Mouse (Mus musculus): ENCODE measurements around the gene Plekhg5. TPM values are rescaled to one million over a fixed set of nuclear protein-coding genes. Genes with fewer than 3 reads are reported as not detected.

Gene Plekhg5
- polyA plus RNA-seq, 1 experiment from 2014 or later = 20.9 TPM

DNA sequence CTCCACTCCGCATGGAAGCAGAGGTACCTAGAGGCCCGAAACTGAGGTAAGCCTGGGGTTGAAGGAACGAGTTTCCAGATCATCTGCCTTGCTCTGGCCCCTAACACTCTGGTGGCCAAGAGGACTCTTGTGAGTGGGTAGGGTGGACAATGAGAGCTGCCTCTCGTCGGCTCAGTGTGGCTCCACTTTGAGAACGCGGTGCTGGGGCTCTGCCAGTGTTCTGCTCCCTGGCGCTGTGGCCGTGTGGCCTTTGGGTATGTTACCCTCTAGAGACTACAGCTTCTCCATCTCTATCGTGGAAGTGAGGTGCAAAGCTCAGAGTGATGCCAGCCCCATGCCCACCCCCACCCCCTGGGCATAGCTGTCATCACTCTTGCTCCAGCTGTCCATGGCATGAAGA lies 357 bp downstream of the Plekhg5 start:
- no peaks in the 10 kb centered on the region for H3K27me3 ChIP-seq
- peaks cover 34% of the 10 kb centered on the region for H3K4me1 ChIP-seq
- no peak overlapping the region for H3K4me2 ChIP-seq
- no peak overlapping the region for H3K4me3 ChIP-seq (replicated peaks)
- H3K9ac ChIP-seq = no peak overlapping the region
- no peak; the same call in 1 of the 2 replicates for ATAC-seq (replicated peaks; ENCODE audit: low FRiP score)
- 71% methylated on average over 10 of the region's 10 CpGs for WGBS
- no peaks in the 10 kb centered on the region for H3K9me3 ChIP-seq (replicated peaks)
- no peak overlapping the region for H3K27ac ChIP-seq
- H3K36me3 ChIP-seq = no peaks in the 10 kb centered on the region

DNA sequence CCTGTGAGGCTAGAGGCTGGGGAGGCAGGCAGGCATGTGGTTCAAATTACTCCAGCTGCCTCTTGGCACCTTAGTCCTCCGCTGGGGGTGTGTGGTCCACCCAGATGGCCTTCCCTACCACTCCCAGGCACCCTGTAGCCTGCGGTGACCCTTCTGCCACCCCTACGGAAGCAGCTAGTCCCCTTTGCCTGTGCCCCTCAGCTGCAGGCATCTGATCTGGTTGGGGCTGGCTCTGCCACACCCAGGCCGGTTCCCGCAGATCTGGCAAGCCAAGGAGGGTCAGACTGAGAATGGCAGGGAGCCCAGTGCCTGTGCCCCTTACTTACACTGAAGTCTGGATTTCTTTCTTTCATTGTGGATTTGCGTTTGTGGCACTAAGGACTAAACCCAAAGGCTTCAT lies 1.4 kb downstream of the Plekhg5 start:
- H3K9ac ChIP-seq = no peak overlapping the region
- H3K36me3 ChIP-seq = no peaks in the 10 kb centered on the region
- WGBS = 70% methylated on average over 6 of the region's 6 CpGs
- H3K27me3 ChIP-seq = no peaks in the 10 kb centered on the region
- no peak overlapping the region for H3K4me2 ChIP-seq
- H3K27ac ChIP-seq = peak overlapping the region; percentile 7; the same call in 1 of the 2 replicates
- H3K4me3 ChIP-seq (replicated peaks) = no peak overlapping the region
- peaks cover 34% of the 10 kb centered on the region for H3K4me1 ChIP-seq
- H3K9me3 ChIP-seq (replicated peaks) = no peaks in the 10 kb centered on the region
- no peak for ATAC-seq (replicated peaks; ENCODE audit: low FRiP score)

DNA sequence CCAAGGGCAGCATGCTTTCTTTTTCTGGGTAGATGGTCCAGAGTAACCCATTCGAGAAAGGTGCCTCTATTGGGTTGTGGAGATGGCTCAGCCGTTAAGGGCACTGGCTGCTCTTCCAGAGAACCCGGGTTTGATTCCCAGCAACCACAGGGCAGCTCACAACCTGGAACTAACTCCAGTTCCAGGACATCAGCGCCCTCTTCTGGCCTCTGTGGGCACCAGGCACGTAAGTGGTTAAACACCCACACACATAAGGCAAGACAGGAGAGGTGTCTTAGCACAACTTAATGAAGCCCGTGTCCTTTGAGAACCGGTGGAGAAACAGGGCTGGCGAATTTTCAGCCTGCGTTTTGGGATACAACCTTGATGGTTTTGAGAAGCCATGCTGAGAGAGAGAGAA lies 2.2 kb downstream of the Plekhg5 start:
- Histone ChIP-seq H3K4me3 (replicated peaks) (no peak overlapping the region), H3K4me2 (no peak overlapping the region), H3K27me3 (no peaks in the 10 kb centered on the region), H3K36me3 (no peaks in the 10 kb centered on the region), H3K27ac (no peak overlapping the region), H3K9me3 (replicated peaks) (no peaks in the 10 kb centered on the region), H3K9ac (no peak overlapping the region), H3K4me1 (peaks cover 34% of the 10 kb centered on the region)
- 87% methylated on average over 9 of the region's 9 CpGs for WGBS
- no peak for ATAC-seq (replicated peaks; ENCODE audit: low FRiP score)

DNA sequence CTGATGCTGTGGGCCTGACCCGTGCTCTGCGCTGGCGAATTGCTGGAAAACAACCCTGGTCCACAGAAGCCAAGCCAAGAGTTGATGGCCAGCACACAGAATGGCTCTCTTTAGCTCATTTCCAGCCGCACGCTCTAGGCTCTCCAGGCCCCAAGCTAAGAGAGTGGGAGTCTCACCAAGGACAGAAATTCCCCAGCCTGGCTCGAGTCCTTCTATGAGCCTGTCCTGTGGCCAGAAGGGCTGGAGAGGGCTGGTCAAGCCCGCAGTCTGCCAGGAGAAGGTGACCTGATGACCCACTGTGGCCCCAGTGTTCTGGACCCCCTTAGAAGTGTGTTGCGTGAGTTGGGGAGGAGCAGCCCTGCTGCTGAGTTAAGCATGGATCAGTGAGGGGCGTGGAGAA lies 4.9 kb downstream of the Plekhg5 start:
- Histone ChIP-seq H3K9me3 (replicated peaks) (no peaks in the 10 kb centered on the region), H3K9ac (no peak overlapping the region), H3K27ac (no peak overlapping the region), H3K27me3 (no peaks in the 10 kb centered on the region), H3K4me2 (no peak overlapping the region), H3K4me1 (peaks cover 36% of the 10 kb centered on the region), H3K36me3 (no peaks in the 10 kb centered on the region), H3K4me3 (replicated peaks) (no peak overlapping the region)
- WGBS = 89% methylated on average over 9 of the region's 9 CpGs
- no peak for ATAC-seq (replicated peaks; ENCODE audit: low FRiP score)

DNA sequence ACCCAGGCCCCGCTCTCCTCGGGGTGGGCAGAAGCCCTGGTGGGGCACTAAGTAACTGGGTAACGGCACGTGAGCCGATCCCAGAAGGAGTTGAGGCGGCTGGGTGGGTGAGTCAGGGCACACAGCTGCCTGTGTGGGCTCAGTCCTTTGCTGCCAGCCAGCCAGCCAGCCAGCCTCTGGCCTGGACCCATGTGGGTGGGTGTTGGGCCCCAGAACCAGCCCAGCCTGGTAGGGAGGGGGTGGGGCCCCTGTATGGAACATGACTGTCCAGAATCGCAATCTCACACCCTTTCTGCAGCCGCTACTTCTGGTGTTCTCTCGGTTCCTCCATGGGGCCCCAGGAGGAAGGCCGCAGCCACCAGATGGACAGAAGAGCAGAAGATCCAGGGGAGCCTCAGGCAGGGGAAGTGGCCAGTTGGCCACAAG lies 5.8 kb downstream of the Plekhg5 start:
- Histone ChIP-seq H3K9me3 (replicated peaks) (no peaks in the 10 kb centered on the region), H3K4me3 (replicated peaks) (no peak overlapping the region), H3K4me2 (no peak overlapping the region), H3K36me3 (no peaks in the 10 kb centered on the region), H3K9ac (no peak overlapping the region), H3K4me1 (peaks cover 30% of the 10 kb centered on the region), H3K27ac (no peak overlapping the region), H3K27me3 (no peaks in the 10 kb centered on the region)
- 88% methylated on average over 10 of the region's 10 CpGs for WGBS
- ATAC-seq (replicated peaks; ENCODE audit: low FRiP score) = no peak

DNA sequence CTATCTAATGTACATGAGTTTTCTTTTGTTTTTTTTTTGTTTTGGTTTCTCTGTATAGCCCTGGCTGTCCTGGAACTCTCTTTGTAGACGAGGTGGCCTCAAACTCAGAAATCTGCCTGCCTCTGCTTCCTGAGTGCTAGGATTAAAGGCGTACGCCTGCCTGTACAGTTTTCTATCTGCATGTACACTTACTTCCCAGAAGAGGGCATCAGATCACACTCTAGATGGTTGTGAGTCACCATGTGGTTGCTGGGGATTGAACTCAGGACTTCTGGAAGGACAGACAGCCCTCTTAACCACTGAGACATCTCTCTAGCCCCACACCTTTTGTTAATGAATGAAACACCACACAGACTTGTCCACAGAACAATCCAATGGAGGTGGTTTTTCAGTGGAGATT lies 7.0 kb downstream of the Plekhg5 start:
- Histone ChIP-seq H3K4me1 (peaks cover 23% of the 10 kb centered on the region), H3K27ac (no peak overlapping the region), H3K9ac (no peak overlapping the region), H3K4me2 (no peak overlapping the region), H3K4me3 (replicated peaks) (no peak overlapping the region), H3K27me3 (no peaks in the 10 kb centered on the region), H3K36me3 (no peaks in the 10 kb centered on the region), H3K9me3 (replicated peaks) (no peaks in the 10 kb centered on the region)
- 92% methylated on average over 3 of the region's 3 CpGs for WGBS
- no peak for ATAC-seq (replicated peaks; ENCODE audit: low FRiP score)

DNA sequence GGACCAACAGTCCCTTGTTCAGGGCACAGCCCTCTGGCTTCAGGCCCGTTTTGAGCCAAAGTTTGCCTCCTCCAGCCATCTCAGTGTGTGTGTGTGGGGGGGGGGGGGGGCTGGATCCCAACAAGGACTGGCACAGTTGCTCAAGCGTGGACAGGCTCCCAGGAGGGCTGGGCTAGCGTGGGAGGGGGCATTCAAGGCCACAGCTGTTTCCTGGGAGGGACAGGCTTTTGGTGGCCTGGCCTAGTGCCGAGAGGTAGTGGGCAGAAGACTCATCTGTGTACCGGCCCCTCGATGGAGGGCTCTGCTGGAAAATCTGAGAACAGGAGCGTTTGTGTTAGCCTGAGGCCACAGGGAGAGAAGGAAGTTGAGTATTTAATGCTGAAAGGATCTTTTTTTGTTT lies 7.6 kb downstream of the Plekhg5 start:
- Histone ChIP-seq H3K27ac (0 out of 2 replicates have a peak overlapping the region, but pooled peaks have one; percentile 23), H3K4me3 (replicated peaks) (no peak overlapping the region), H3K9ac (no peak overlapping the region), H3K27me3 (no peaks in the 10 kb centered on the region), H3K4me2 (no peak overlapping the region), H3K36me3 (no peaks in the 10 kb centered on the region), H3K9me3 (replicated peaks) (no peaks in the 10 kb centered on the region), H3K4me1 (peaks cover 23% of the 10 kb centered on the region)
- WGBS = 40% methylated on average over 7 of the region's 7 CpGs
- ATAC-seq (replicated peaks; ENCODE audit: low FRiP score) = peak; percentile 40; the same call in 1 of the 2 replicates

DNA sequence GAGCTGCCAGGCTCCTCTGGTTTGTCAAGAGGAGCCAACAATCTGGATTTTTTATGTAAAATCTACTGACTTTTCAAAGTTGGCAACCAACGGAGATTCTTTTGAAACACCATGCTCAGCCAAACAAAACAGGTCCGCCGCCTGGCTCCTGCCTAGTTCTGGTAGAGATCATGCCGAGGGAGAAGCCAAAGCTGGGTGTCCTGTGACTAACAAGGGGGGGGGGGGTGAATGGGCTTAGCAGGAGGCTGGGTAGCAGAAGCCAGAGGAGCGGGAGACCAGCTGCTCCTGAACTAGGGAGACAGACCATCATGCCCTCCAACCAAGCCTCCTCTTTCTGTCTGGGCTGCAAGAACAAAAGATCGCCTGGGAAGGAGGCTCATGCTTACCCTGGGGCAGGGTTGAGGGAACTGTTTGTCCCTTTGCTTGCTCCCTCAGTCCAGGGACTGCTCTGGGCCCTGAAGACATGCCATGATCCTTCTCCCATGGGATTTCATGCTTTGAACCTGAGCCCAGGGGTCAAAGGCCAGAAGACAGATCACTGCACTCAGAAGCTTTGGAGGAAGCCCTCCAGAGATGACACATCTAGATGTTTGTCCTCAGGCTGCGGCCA lies 11.4 kb downstream of the Plekhg5 start:
- Histone ChIP-seq H3K27me3 (no peaks in the 10 kb centered on the region), H3K27ac (no peak overlapping the region), H3K4me1 (peaks cover 23% of the 10 kb centered on the region), H3K9ac (no peak overlapping the region), H3K4me2 (no peak overlapping the region), H3K9me3 (replicated peaks) (no peaks in the 10 kb centered on the region), H3K4me3 (replicated peaks) (no peak overlapping the region), H3K36me3 (no peaks in the 10 kb centered on the region)
- 59% methylated on average over 7 of the region's 7 CpGs for WGBS
- no peak for ATAC-seq (replicated peaks; ENCODE audit: low FRiP score)

DNA sequence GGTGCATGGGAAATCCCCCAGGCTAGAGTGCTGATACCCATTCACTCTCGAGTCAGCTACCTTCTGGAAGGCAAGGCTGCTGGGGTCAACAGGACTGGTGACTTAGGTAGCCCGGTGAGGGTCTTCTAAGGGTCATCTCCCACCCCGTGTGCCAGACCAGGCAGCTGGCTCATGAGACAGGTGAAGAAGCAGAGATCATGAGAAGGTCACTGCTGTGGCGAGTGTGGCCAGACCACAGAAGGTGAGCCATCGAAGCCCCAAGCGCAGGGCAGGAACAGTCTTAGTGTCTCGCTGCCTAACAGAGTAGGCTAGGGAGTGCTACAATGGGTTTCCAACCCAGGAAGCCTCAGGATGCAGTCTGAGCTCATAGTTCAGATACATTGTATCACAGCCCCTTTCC lies 12.3 kb downstream of the Plekhg5 start:
- ATAC-seq (replicated peaks; ENCODE audit: low FRiP score) = no peak
- Histone ChIP-seq H3K4me2 (no peak overlapping the region), H3K9me3 (replicated peaks) (no peaks in the 10 kb centered on the region), H3K4me3 (replicated peaks) (no peak overlapping the region), H3K27ac (no peak overlapping the region), H3K36me3 (peaks cover 2% of the 10 kb centered on the region; the same call in 1 of the 2 replicates), H3K9ac (no peak overlapping the region), H3K27me3 (no peaks in the 10 kb centered on the region), H3K4me1 (peaks cover 28% of the 10 kb centered on the region)
- WGBS = 86% methylated on average over 7 of the region's 7 CpGs

DNA sequence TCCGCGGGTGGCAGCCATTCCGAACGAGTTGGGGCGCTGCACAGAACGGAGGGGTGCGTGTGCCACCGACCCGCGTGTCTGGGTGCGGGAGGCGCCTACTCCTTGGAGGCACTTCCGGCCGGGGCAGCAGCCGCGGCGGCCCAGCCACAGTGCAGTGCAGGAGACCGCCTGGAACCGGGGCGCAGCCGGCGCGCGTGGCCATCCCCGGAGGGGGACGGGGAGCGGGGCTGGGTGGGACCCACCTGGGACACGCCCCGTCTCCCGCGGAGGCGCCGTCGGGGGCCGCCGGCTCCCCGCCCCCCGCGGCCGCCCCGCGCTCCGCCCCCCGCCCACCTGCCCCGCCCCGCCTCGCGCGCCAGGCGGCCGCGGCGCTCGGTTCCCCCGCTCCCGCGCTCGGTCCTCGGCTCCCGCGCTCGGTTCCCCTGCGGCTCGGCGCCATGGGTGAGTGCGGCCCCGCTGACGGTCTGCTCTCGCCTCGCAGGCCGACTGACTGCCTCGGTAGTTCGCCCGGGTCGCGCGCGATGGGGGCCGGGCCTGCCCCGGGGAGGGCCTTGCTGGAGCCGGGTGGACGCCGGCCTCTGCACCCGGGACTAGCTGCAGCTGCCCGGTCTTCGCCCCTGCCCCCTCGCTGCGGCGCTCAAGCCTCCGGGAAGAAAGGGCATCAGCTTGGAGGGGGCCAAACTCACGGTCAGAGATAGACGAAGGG lies 14.4 kb downstream of the Plekhg5 start:
- peak; percentile 89 for ATAC-seq (replicated peaks; ENCODE audit: low FRiP score)
- H3K36me3 ChIP-seq = peaks cover 2% of the 10 kb centered on the region; the same call in 1 of the 2 replicates
- H3K4me3 ChIP-seq (replicated peaks) = peak overlapping the region; percentile 78
- H3K4me1 ChIP-seq = peaks cover 28% of the 10 kb centered on the region
- H3K9ac ChIP-seq = peak overlapping the region; percentile 79
- H3K27me3 ChIP-seq = no peaks in the 10 kb centered on the region
- peak overlapping the region; percentile 81 for H3K27ac ChIP-seq
- no peaks in the 10 kb centered on the region for H3K9me3 ChIP-seq (replicated peaks)
- under 1% methylated on average over 90 of the region's 92 CpGs for WGBS
- H3K4me2 ChIP-seq = peak overlapping the region; percentile 90

DNA sequence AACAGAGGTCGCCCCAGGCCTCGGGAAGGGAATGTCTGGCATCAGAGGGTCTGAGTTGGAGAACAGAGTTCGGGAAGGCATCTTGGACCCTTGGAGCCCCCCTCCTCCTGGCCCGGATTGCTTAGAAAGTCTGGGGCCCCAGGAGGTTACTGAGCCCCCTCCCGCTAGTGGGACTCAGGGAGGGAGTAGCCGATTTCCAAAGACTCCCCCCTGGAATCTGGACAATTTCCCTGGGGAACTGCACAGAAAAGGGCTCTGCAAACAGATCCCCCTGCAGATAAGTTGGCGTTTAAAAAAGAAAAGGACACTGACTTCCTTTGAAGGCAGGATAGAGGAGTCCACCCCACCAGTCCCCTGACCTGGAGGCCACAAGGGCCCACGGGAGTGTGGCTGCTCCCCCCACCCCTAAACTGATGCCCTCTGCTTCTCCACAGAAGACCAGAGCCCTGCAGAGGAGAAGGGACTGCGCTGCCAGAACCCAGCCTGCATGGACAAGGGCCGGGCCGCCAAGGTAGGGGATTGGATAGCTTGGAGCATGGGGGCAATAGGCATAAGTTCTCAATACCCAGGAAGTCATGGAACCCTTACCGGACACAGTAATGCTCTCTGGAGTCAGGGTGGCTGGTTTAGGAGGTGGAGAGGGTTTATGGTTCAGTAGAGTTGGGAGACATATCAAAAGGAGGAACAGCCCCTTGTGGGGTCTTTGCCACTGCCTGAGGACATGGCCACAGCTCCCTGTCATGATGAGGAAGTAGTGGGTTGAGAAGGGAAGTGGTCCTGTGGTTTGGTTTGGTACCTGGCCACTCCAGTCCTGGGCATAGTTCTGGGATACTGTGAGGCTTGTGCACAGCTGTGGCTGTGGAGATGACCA lies 15.1 kb downstream of the Plekhg5 start:
- Histone ChIP-seq H3K36me3 (peaks cover 2% of the 10 kb centered on the region; the same call in 1 of the 2 replicates), H3K4me2 (peak overlapping the region; percentile 90), H3K9me3 (replicated peaks) (no peaks in the 10 kb centered on the region), H3K4me3 (replicated peaks) (peak overlapping the region; percentile 78), H3K27me3 (no peaks in the 10 kb centered on the region), H3K9ac (peak overlapping the region; percentile 79), H3K27ac (peak overlapping the region; percentile 81), H3K4me1 (peaks cover 32% of the 10 kb centered on the region)
- ATAC-seq (replicated peaks; ENCODE audit: low FRiP score) = no peak; the same call in 1 of the 2 replicates
- WGBS = 5% methylated on average over 12 of the region's 12 CpGs

DNA sequence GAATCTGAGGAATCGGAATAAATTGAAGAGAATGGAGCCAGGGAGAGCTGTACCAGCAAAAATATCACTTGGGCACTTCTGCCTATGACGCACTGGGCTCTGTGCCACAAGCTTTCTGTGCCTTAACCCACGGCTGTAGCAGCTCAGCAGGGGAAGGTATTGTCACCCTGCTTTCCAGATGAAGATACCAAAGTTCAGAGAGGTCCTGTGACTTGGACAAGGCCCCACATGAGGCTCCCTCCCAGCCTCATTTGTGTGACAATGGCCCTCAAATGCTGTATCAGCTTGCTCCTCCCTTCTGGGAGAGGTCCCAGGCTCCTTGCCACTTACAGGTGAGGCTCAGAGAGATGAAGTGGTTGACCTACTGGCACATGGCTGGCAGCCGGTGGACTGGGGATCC lies 15.8 kb downstream of the Plekhg5 start:
- H3K4me3 ChIP-seq (replicated peaks) = peak overlapping the region; percentile 78
- H3K27ac ChIP-seq = no peak overlapping the region
- no peaks in the 10 kb centered on the region for H3K27me3 ChIP-seq
- peaks cover 2% of the 10 kb centered on the region; the same call in 1 of the 2 replicates for H3K36me3 ChIP-seq
- 48% methylated on average over 4 of the region's 4 CpGs for WGBS
- no peaks in the 10 kb centered on the region for H3K9me3 ChIP-seq (replicated peaks)
- H3K4me2 ChIP-seq = peak overlapping the region; percentile 90
- no peak for ATAC-seq (replicated peaks; ENCODE audit: low FRiP score)
- H3K4me1 ChIP-seq = peaks cover 39% of the 10 kb centered on the region
- no peak overlapping the region for H3K9ac ChIP-seq
